Mouse (Mus musculus) granulocyte monocyte progenitor cell, adult 5-6 weeks (primary cell): ENCODE measurements at regions not wholly inside any gene's neighbourhood (a gene's known extent, or its start where the extent isn't known, plus 50 kb on each side); places are given as distances from the start of the nearest gene placed in this dataset.

Source experiments
- ATAC-seq: replicated peaks from 2 replicates; pipeline ENCODE4 v1.8.0; 2016; ENCODE audit warnings: mild to moderate bottlenecking, moderate TSS enrichment, inconsistent platforms; ENCODE audit not compliant: poor library complexity, severe bottlenecking

DNA sequence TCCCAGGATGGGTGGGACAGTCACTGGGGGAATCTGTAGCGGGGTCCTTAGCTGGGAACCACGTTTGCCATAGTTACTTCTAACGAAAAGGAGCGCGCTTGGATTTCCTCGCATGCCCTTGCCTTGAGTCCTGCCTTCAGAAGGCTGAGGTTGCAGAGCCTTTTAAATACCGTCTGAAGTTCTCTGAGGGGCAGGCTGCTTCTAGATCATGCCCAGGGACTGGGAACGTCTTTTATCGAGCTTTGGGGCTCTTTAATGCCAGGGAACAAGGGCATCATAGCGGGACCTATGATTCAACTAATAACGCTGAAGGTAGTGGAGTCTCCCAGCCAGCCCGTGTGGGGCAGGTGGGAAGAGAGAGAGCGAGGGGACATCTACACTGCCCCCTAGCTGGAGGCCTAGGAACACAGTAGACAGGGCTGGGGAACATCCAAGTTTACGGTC, 369.1 kb downstream of the Vrk1 start:
- no peak for ATAC-seq

- no peak for ATAC-seq
Observed at GRCm38 (mm10) chr12:106379779-106380178, 369.8 kb downstream of the Vrk1 start.

DNA sequence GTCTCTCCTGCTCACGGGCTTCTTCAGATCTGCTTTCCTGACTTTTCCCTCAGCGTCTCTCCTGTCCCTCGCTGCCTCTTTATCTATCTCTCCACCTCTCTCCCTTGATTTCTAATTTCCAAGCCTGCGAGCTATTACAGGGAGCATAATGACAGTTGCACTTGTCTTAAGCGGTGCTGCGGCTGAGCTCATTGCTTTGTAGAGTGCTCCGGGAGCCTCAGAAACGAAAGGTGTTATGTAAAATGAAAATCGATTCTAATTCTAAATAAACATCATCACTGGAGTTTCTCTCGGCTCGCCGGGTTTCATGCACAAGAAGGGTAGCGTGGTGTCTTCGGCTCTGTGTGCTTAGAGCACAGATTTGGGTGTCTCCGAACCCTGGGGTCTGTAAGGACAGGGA, 371.8 kb downstream of the Vrk1 start:
- no peak for ATAC-seq

- no peak for ATAC-seq
Observed at GRCm38 (mm10) chr12:106389214-106389613, 379.2 kb downstream of the Vrk1 start.

- no peak for ATAC-seq
Observed at GRCm38 (mm10) chr12:106392316-106392715, 382.3 kb downstream of the Vrk1 start.

DNA sequence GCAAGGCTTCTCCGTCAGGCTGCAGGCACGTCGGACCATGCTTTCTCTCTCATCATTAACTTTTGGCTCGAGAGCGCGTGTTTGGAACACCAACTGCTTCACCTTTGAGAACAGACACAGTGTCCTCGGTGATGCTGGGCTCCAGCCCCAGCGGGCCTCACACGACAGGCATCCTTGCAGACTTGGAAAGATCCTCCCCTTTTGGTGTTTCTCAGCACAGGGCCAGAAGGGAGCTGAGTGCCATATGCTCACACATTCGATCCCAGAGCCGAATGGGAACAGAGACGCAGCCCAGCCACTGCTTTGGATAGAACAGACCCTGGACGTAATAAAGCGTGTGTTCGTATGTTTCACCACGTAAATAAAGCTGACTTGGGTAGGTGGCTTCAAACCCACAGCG, 389.1 kb downstream of the Vrk1 start:
- no peak for ATAC-seq

- no peak for ATAC-seq
Observed at GRCm38 (mm10) chr12:106411075-106411474, 401.0 kb downstream of the Vrk1 start.

- no peak for ATAC-seq
Observed at GRCm38 (mm10) chr12:106426631-106427030, 416.6 kb downstream of the Vrk1 start.

DNA sequence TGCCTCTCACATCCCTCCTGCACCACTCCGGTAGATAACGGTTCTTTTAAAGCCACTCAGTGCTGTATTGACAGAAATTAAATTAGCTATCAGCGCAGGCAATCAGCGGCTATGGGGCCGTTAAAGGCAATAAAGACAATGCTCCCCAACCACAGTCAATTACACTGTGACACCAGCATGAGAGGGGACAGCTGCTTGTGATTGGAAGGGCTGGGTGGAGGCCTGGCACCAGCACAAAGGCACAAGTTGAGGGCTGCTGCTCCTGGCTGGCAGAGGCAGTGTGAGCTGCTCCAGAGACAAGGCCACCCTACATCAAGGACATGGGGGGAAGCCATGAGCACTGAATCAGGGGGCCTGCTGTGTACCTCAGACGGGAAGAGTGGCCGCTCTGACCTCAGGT, 420.0 kb downstream of the Vrk1 start:
- no peak for ATAC-seq

GRCm38 (mm10) chr12:106445151-106445550, 435.1 kb downstream of the Vrk1 start:
- no peak for ATAC-seq

DNA sequence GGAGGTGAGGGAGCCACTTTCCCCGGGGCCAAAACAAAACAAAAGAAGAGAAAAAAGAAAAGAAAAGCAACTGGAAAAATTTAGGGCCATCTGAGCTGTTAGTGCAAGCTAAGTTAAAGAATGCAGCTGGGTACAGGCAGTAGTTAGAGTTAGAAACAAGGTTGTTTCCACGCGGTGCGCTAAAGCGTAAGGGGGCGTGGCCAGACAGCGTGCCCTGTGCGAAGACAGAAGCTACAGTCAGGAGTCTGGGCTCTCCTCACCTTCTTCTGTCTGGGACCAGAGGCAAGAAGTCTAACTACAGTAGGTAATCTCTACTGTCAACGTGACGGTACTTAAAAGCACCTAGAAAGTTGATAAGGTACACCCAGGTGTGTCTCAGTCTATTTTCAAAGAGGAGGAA, 435.9 kb downstream of the Vrk1 start:
- no peak for ATAC-seq

- no peak for ATAC-seq
Observed at GRCm38 (mm10) chr12:106446876-106447532, 437.0 kb downstream of the Vrk1 start.

- ATAC-seq = no peak
Observed at GRCm38 (mm10) chr12:106448551-106448950, 438.5 kb downstream of the Vrk1 start.

DNA sequence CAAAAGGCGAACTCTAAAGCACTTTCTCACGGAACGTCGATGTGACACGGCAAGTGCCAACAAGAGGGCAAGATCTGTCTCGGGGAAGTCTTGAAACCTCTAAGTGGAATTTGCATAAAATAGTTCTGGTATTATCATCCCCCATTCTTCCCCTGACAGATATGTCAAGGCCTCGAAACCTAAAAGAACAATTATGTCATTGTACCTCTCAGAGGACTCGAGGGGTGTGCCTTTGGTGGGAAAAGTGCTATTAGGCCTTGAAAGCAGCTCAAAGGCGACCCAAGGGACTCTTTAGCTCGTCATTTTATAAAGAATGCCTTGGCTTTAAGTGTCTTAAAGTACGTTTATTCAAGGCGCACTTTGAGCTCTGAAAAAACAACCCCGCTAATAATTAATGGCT, 443.5 kb downstream of the Vrk1 start:
- no peak for ATAC-seq

- ATAC-seq = no peak
Observed at GRCm38 (mm10) chr12:106458215-106458614, 448.2 kb downstream of the Vrk1 start.

- ATAC-seq = no peak
Observed at GRCm38 (mm10) chr12:106460650-106461049, 450.6 kb downstream of the Vrk1 start.

DNA sequence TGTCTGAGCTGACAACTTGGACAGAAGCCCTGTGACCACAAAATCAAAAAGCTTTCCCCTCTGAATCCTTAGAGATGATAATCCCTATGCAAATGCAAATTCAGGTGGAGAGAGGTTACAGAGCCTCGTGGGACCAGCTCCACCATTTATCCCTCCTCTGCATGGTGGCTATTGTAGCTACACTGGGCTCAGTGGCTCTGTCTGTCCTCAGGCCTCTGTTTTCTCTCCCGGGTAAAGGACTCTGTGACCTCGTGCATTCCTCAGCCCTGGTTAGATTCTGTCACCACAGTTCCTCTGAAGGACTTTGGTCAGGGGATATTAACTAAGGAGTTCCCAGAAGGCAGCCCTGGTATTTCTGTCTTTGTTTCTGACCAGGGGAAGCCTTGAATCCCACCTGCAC, 452.3 kb downstream of the Vrk1 start:
- no peak for ATAC-seq

GRCm38 (mm10) chr12:106464701-106465100, 454.7 kb downstream of the Vrk1 start:
- ATAC-seq = no peak

GRCm38 (mm10) chr12:106468173-106468860, 458.3 kb downstream of the Vrk1 start:
- no peak for ATAC-seq

DNA sequence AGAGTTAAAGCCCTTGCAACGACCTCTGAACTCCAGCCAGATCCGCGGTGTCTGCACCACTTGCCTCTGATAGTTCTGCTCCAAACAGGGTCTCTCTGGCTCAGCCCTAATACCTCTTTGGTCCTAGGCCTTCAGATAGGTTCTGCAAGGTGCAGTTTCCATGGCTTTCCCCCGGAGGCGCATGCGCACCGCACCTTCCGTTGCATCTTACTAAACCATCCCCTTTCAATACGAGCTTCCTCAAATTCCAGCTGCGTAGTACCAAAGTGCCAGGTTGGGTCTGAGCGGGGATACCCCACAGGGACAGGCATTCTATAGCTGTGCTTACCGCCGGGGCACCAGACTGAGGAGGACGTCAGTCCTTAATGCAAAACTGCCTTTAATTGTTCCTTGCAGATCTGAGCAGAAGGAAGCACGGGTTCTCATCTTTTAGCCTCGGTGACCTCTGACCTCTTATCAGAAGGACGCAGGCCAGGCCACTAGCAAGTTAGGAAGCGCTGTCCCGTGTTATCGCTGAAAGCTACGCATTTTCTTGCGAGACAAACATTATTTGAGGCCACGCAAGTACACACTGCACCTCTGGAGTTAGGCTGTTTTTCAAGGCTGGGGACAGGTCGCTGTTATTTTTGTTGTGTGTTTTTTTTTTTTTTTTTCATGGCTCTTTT, 464.6 kb downstream of the Vrk1 start:
- no peak for ATAC-seq

DNA sequence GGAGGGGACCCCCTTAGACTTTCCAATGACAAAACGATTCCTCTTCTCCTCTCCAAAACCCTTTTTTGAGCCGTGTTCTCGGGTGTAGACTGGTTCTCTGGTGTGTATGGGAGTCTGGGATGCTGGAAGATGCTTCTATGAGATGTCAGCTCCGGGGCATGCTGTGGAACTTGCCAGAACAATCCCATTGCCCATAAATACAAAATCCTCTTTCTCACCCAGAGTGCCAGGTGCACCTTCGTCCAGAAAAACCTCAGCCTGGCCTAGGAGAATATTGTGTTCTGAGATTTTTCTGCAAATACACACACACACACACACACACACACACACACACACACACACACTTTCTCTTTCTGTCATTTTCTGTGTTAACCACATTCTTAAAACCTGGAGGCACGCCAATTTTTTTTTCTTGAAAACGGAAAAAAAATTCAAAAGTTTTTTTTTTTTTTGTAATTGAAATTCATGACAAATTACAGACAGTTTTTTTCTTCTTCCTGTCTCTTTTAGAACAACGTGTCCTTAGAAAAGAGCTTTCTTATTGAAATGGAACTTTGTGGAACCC, 465.5 kb downstream of the Vrk1 start:
- no peak for ATAC-seq
